Mouse (Mus musculus) left cerebral cortex, postnatal 25 days (tissue): ENCODE results near the gene P2ry12. TPM values are rescaled to one million over a fixed set of nuclear protein-coding genes. Genes with fewer than 3 reads are reported as not detected.
A peak's percentile ranks its signal among the peaks of the same experiment; 100 is the strongest.

ENCODE experiments used
- DNase-seq, 2 experiments: peaks; one replicate each; pipeline ENCODE4 v3.0.0; 2022; ENCODE audit warnings: low spot score in 2 of 2, mixed read lengths in 1 of 2
- intact Hi-C: fragments of 180-260 bp; cut with DNase I; formaldehyde crosslinking; loops from one replicate; pipeline ENCODE4 v1.15.1; 2025
- total RNA-seq, 2 experiments: library from RNA; stranded (reverse); gene quantifications; 2 replicates each; pipeline ENCODE4 v1.2.3; 2021

P2ry12 gene
- total RNA-seq, 2 experiments from 2014 or later, result 50.0 to 51.8 TPM

GRCm38 (mm10) chr3:59197329-59197948, 65.2 kb downstream of the P2ry12 start:
- intact Hi-C loops, result no loop called here

GRCm38 (mm10) chr3:59194938-59195337, 67.7 kb downstream of the P2ry12 start, which contains the start of gene Gpr87:
Gene Gpr87, minus strand, starts transcription at chr3:59195104.
- intact Hi-C loops, result no loop called here
- no peak for DNase-seq

More at GRCm38 (mm10) chr3:59197329-59197948, 65.2 kb downstream of the P2ry12 start:
- no peak for DNase-seq

- intact Hi-C loops, result no loop called here
- DNase-seq, result no peak
These were observed 68.6 kb downstream of the P2ry12 start for GRCm38 (mm10) chr3:59194099-59194498.

GRCm38 (mm10) chr3:59191674-59192073, 71.0 kb downstream of the P2ry12 start:
- intact Hi-C loops, result no loop called here
- DNase-seq, result peak in 1 of 2 experiments; percentile 38

- intact Hi-C loops, result no loop called here
- DNase-seq, result no peak
These were observed 75.3 kb downstream of the P2ry12 start for GRCm38 (mm10) chr3:59187336-59187735.

GRCm38 (mm10) chr3:59185662-59186061, 77.0 kb downstream of the P2ry12 start:
- no peak for DNase-seq
- intact Hi-C loops, result no loop called here

- DNase-seq, result no peak
- intact Hi-C loops, result no loop called here
These were observed 80.5 kb downstream of the P2ry12 start for GRCm38 (mm10) chr3:59182129-59182528.

- intact Hi-C loops, result no loop called here
- DNase-seq, result no peak
These were observed 81.5 kb downstream of the P2ry12 start for GRCm38 (mm10) chr3:59181134-59181533.

- intact Hi-C loops, result no loop called here
- no peak for DNase-seq
These were observed 85.8 kb downstream of the P2ry12 start for GRCm38 (mm10) chr3:59176871-59177270.

- intact Hi-C loops, result loop anchor here (1.0 kb wide), 1 partner anchor 34 kb away; no protein-coding TSS in a partner anchor
- DNase-seq, result peak; percentile 49 to 63
These were observed 87.4 kb downstream of the P2ry12 start for GRCm38 (mm10) chr3:59175234-59175633.

GRCm38 (mm10) chr3:59174426-59175154, 88.1 kb downstream of the P2ry12 start:
- intact Hi-C loops, result loop anchor here (1.0 to 5.0 kb wide), 2 partner anchors 35 to 568 kb away; no protein-coding TSS in a partner anchor
- no peak for DNase-seq

GRCm38 (mm10) chr3:59169921-59170627, 92.6 kb downstream of the P2ry12 start:
- intact Hi-C loops, result loop anchor here (5.0 kb wide), 2 partner anchors 48 to 572 kb away; no protein-coding TSS in a partner anchor
- no peak for DNase-seq

- no peak for DNase-seq
- intact Hi-C loops, result loop anchor here (5.0 kb wide), 1 partner anchor 47 kb away; no protein-coding TSS in a partner anchor
These were observed 93.5 kb downstream of the P2ry12 start for GRCm38 (mm10) chr3:59169215-59169614.

GRCm38 (mm10) chr3:59168476-59168875, 94.2 kb downstream of the P2ry12 start:
- DNase-seq, result no peak
- intact Hi-C loops, result loop anchor here (5.0 kb wide), 1 partner anchor 46 kb away; no protein-coding TSS in a partner anchor

GRCm38 (mm10) chr3:59167417-59168054, 95.1 kb downstream of the P2ry12 start:
- intact Hi-C loops, result loop anchor here (5.0 kb wide), 1 partner anchor 45 kb away; no protein-coding TSS in a partner anchor
- DNase-seq, result peak in 1 of 2 experiments; percentile 57

Other genes starting within 250 kb of the P2ry12 start
- not detected for gene Gpr171, start 161.1 kb downstream of the P2ry12 start, total RNA-seq
- gene P2ry14, start 109.3 kb downstream of the P2ry12 start, total RNA-seq, result 1 to 10 TPM; 2.3 to 2.4 TPM
- gene Gpr87, start 67.8 kb downstream of the P2ry12 start, total RNA-seq, result not detected
- gene P2ry13, start 52.0 kb downstream of the P2ry12 start, total RNA-seq, result 10 to 100 TPM; 10.6 to 11.1 TPM
- 1 to 10 TPM; 1.9 to 2.5 TPM for gene Igsf10, start 81.5 kb upstream of the P2ry12 start, total RNA-seq